Mouse (Mus musculus) brown adipose tissue, adult 24 weeks (tissue): ENCODE results near the gene St6galnac3. TPM values are rescaled to one million over a fixed set of nuclear protein-coding genes. Genes with fewer than 3 reads are reported as not detected.
"Not testable (repeated sequence)": the region's sequence is repeated elsewhere in the genome, so short reads cannot be mapped to it uniquely, and the experiment has no call there.

Experiments used
- H3K27ac ChIP-seq: fragments of 200-500 bp; replicated peaks from 2 replicates; pipeline ENCODE4 v1.5.1; 2012; ENCODE audit warnings: low read depth, mild to moderate bottlenecking, low read length
- H3K4me1 ChIP-seq: fragments of 200-500 bp; 2 replicates; pipeline ENCODE4 v1.6.1; 2012; ENCODE audit warnings: low read length, mixed read lengths; ENCODE audit not compliant: control insufficient read depth, insufficient read depth, insufficient read length
- H3K4me3 ChIP-seq: fragments of 200-500 bp; 2 replicates; pipeline ENCODE4 v1.5.1; 2012; ENCODE audit warnings: low read depth, mild to moderate bottlenecking, low read length, moderate library complexity; ENCODE audit not compliant: insufficient read depth
- polyA plus RNA-seq: library from polyadenylated mRNA; stranded (reverse); fragments of >200 nt; gene quantifications from 2 replicates; pipeline ENCODE4 v1.2.4, GENCODE M21; 2012; ENCODE audit not compliant: missing spikeins, insufficient read depth, insufficient read length

St6galnac3 gene
- polyA plus RNA-seq, result 1.4 and 4.4 TPM in 2 replicates

GRCm38 (mm10) chr3:153724701-153725668 is at the start of gene St6galnac3:
TSS of gene St6galnac3 (minus strand) at chr3:153725174.
- no peaks in the 10 kb centered on the region; the same call in 1 of the 2 replicates for H3K4me1 ChIP-seq
- H3K4me3 ChIP-seq, result peak within 1 kb of the TSS; percentile 60
- H3K27ac ChIP-seq, result no peak within 1 kb of the TSS

- no peak overlapping the region for H3K27ac ChIP-seq
- no peaks in the 10 kb centered on the region for H3K4me1 ChIP-seq
- no peak overlapping the region for H3K4me3 ChIP-seq
These were observed 49.6 kb upstream of the St6galnac3 start for GRCm38 (mm10) chr3:153774568-153774967.

- H3K27ac ChIP-seq, result no peak overlapping the region
- no peak overlapping the region for H3K4me3 ChIP-seq
- H3K4me1 ChIP-seq, result no peaks in the 10 kb centered on the region
These were observed 46.5 kb upstream of the St6galnac3 start for GRCm38 (mm10) chr3:153771479-153771878.

GRCm38 (mm10) chr3:153770573-153770972 is 45.6 kb upstream of the St6galnac3 start:
- H3K4me3 ChIP-seq, result no peak overlapping the region
- H3K27ac ChIP-seq, result no peak overlapping the region
- H3K4me1 ChIP-seq, result no peaks in the 10 kb centered on the region

GRCm38 (mm10) chr3:153769220-153769619 is 44.2 kb upstream of the St6galnac3 start:
- Histone ChIP-seq H3K4me3 (no peak overlapping the region), H3K4me1 (no peaks in the 10 kb centered on the region), H3K27ac (no peak overlapping the region)

GRCm38 (mm10) chr3:153765171-153765570 is 40.2 kb upstream of the St6galnac3 start:
- Histone ChIP-seq H3K27ac (no peak overlapping the region), H3K4me3 (no peak overlapping the region)

GRCm38 (mm10) chr3:153764760-153765159 is 39.8 kb upstream of the St6galnac3 start:
- Histone ChIP-seq H3K27ac (no peak overlapping the region), H3K4me1 (no peaks in the 10 kb centered on the region), H3K4me3 (no peak overlapping the region)

More at GRCm38 (mm10) chr3:153765171-153765570, 40.2 kb upstream of the St6galnac3 start:
- no peaks in the 10 kb centered on the region for H3K4me1 ChIP-seq

- H3K4me1 ChIP-seq, result no peaks in the 10 kb centered on the region; the same call in 1 of the 2 replicates
- no peak overlapping the region for H3K27ac ChIP-seq
- H3K4me3 ChIP-seq, result no peak overlapping the region
These were observed 36.2 kb upstream of the St6galnac3 start for GRCm38 (mm10) chr3:153761171-153761570.

- Histone ChIP-seq H3K27ac (no peak overlapping the region), H3K4me3 (no peak overlapping the region), H3K4me1 (no peaks in the 10 kb centered on the region; the same call in 1 of the 2 replicates)
These were observed 34.3 kb upstream of the St6galnac3 start for GRCm38 (mm10) chr3:153759269-153759668.

GRCm38 (mm10) chr3:153756500-153756996 is 31.6 kb upstream of the St6galnac3 start:
- Histone ChIP-seq H3K4me3 (no peak overlapping the region), H3K27ac (no peak overlapping the region), H3K4me1 (no peaks in the 10 kb centered on the region; the same call in 1 of the 2 replicates)

- not testable (repeated sequence) for H3K27ac ChIP-seq, H3K4me1 ChIP-seq, H3K4me3 ChIP-seq
These were observed 30.9 kb upstream of the St6galnac3 start for GRCm38 (mm10) chr3:153755785-153756326.

GRCm38 (mm10) chr3:153751435-153751834 is 26.5 kb upstream of the St6galnac3 start:
- no peaks in the 10 kb centered on the region for H3K4me1 ChIP-seq
- no peak overlapping the region for H3K4me3 ChIP-seq
- no peak overlapping the region for H3K27ac ChIP-seq

- Histone ChIP-seq H3K4me3 (no peak overlapping the region), H3K27ac (no peak overlapping the region), H3K4me1 (no peaks in the 10 kb centered on the region)
These were observed 24.4 kb upstream of the St6galnac3 start for GRCm38 (mm10) chr3:153749359-153749758.

GRCm38 (mm10) chr3:153748293-153748692 is 23.3 kb upstream of the St6galnac3 start:
- Histone ChIP-seq H3K27ac (no peak overlapping the region), H3K4me1 (no peaks in the 10 kb centered on the region)

GRCm38 (mm10) chr3:153745099-153745498 is 20.1 kb upstream of the St6galnac3 start:
- Histone ChIP-seq H3K27ac (no peak overlapping the region), H3K4me3 (no peak overlapping the region), H3K4me1 (no peaks in the 10 kb centered on the region)

More at GRCm38 (mm10) chr3:153748293-153748692, 23.3 kb upstream of the St6galnac3 start:
- H3K4me3 ChIP-seq, result no peak overlapping the region
